Mouse (Mus musculus): Measurements from ENCODE around the gene Cpm. TPM values are rescaled to one million over a fixed set of nuclear protein-coding genes. Genes with fewer than 3 reads are reported as not detected.

Cpm gene
- polyA plus RNA-seq, 1 experiment, result 6.6 TPM

DNA sequence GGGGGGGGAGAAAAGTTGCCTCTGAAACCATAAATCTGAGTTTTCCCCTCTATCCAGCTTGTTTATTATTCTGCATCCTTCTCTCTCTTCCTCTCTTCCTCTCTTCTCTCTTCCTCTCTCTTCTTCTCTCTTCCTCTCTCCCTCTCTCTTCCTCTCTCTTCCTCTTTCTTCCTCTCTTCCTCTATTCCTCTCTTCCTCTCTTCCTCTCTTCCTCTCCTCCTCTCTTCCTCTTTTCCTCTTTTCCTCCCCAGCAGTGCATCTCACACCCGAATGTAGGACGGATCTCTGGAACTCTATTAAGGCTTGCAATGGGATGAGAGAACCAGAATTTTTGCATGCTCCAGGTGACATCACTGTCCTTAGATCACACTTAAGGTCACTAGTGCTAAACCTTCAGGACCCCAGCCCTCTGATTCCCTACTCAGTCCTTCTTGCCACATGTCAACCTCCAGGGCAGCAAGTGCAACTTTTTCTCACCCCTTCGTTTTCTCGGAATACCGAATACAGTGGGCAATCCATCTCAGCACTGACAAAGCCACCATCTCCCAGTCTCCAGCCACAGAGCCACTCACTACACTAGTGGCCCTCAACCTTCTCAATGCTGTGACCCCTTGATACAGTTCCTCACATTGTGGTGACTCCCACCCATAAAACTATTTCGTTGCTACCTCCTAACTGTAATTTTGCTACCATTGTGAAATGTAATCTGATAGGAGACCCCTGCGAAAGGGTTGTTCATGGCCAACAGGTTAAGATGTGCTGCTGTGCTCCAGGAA lies 2.3 kb upstream of the Cpm start:
- TF ChIP-seq CTCF (IDR thresholded peaks at IDR 0.05; ENCODE audit: extremely low read depth, insufficient read depth, low read length) (no peak), POLR2A (IDR thresholded peaks at IDR 0.05; ENCODE audit: extremely low read depth, insufficient read depth, low read length) (no peak)
- H3K4me1 ChIP-seq (ENCODE audit: control insufficient read depth, insufficient read depth, low read length), result no peaks in the 10 kb centered on the region
- H3K27ac ChIP-seq (ENCODE audit: insufficient read depth, low read length), result no peak overlapping the region
- no peak overlapping the region for H3K4me3 ChIP-seq (ENCODE audit: insufficient read depth, low read length)

DNA sequence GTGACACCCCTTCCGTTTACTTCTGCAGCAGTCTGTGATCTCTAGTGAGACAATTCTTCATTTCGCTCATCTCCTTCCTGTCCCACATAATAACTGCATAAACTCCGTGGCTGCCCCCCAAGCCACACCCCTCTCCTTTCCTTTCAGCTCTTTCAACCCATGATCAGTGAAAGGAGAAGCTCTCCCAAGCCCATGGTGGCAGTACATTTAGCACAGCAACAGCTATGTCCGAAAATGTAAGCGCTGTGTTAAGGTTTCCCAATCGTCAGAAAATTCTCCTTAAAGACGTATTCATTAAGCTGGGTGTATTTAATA lies 1.7 kb upstream of the Cpm start:
- Histone ChIP-seq H3K4me3 (ENCODE audit: insufficient read depth, low read length) (no peak overlapping the region), H3K27ac (ENCODE audit: insufficient read depth, low read length) (no peak overlapping the region), H3K4me1 (ENCODE audit: control insufficient read depth, insufficient read depth, low read length) (no peaks in the 10 kb centered on the region)
- TF ChIP-seq POLR2A (IDR thresholded peaks at IDR 0.05; ENCODE audit: extremely low read depth, insufficient read depth, low read length), result no peak
- no peak for TF ChIP-seq CTCF (IDR thresholded peaks at IDR 0.05; ENCODE audit: extremely low read depth, insufficient read depth, low read length)

DNA sequence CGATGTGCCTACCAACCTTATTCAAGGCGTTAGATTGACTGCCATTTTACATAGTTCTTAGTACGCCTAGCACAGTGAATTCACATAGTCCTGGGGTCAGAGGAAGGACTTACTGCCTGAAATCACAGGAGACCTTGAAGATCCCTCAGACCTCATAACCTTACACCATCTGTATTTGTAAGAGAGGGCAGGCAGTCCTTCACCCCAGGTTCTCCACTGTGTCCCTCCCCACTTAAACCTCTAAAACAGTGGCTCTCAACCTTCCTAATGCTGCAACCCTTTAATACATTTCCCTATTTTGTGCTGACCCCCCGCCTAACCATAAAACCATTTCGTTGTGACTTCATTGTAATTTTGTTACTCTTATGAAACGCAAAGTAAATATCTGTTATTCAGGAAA lies 1.4 kb upstream of the Cpm start:
- no peak for TF ChIP-seq POLR2A (IDR thresholded peaks at IDR 0.05; ENCODE audit: extremely low read depth, insufficient read depth, low read length)
- TF ChIP-seq CTCF (IDR thresholded peaks at IDR 0.05; ENCODE audit: extremely low read depth, insufficient read depth, low read length), result no peak
- H3K4me3 ChIP-seq (ENCODE audit: insufficient read depth, low read length), result no peak overlapping the region
- no peak overlapping the region for H3K27ac ChIP-seq (ENCODE audit: insufficient read depth, low read length)
- H3K4me1 ChIP-seq (ENCODE audit: control insufficient read depth, insufficient read depth, low read length), result no peaks in the 10 kb centered on the region

DNA sequence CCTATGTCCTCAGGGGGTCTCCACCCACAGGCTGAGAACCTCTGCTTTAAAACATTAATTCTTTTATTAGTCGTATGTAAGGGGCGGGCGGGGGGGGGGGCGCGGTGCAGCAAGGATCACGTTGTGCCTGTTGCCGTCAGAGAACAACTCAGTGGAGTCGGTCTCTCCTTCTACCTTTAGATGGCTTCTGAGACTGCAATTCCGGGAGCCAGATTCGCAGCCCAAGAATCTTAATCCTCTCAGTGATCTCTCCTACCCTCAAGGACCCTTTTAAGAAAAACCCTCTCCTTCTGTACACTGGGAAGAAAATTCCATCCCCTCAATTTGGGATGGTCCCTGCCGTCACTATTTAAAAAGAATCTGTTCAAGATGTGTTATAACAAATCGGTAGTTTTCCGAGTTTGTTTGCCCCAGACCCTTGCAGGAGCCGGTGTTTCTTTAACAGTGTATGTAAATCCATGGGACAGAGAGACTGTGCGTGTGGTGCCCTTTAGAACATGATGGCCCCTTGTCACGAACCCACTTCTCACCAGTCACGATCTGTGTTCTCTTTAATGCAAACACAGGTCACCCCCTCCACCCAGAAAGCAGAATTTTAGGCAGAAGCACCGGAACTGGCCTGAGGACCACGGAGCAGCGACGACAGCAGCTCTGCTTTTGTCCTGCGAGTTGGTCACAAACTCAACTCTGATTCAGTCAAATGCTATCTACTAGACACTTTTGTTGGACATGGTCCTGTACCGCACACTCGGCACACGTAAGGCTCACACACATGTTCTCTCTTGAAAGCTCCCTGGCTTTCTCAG lies 734 bp upstream of the Cpm start:
- Histone ChIP-seq H3K27ac (ENCODE audit: insufficient read depth, low read length) (no peak overlapping the region), H3K4me3 (ENCODE audit: insufficient read depth, low read length) (peak overlapping the region; percentile 30; the same call in 1 of the 2 replicates), H3K4me1 (ENCODE audit: control insufficient read depth, insufficient read depth, low read length) (no peaks in the 10 kb centered on the region)
- TF ChIP-seq POLR2A (IDR thresholded peaks at IDR 0.05; ENCODE audit: extremely low read depth, insufficient read depth, low read length) (no peak), CTCF (IDR thresholded peaks at IDR 0.05; ENCODE audit: extremely low read depth, insufficient read depth, low read length) (no peak)

DNA sequence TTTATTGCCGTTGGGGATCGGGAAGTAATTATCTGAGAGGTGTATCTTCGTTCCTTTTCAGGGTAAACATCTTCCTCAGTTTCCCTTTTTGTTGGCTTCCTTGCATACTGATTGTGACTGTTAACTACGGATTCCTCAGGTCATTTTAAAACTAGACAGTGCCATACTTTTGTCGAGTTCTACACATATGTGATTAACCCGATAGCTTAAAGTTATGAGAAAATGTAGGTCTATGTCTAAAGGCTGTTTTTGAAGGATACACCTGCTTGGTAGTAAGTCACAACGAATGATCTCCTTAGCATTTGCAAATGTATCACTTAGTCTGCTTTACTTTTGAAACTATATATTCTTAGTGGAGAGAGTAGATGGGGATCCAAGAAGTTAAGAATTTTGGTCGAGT lies 876 bp downstream of the Cpm start:
- no peak overlapping the region; the same call in 1 of the 2 replicates for H3K4me3 ChIP-seq (ENCODE audit: insufficient read depth, low read length)
- H3K4me1 ChIP-seq (ENCODE audit: control insufficient read depth, insufficient read depth, low read length), result no peaks in the 10 kb centered on the region
- TF ChIP-seq POLR2A (IDR thresholded peaks at IDR 0.05; ENCODE audit: extremely low read depth, insufficient read depth, low read length) (no peak), CTCF (IDR thresholded peaks at IDR 0.05; ENCODE audit: extremely low read depth, insufficient read depth, low read length) (no peak)
- no peak overlapping the region for H3K27ac ChIP-seq (ENCODE audit: insufficient read depth, low read length)

DNA sequence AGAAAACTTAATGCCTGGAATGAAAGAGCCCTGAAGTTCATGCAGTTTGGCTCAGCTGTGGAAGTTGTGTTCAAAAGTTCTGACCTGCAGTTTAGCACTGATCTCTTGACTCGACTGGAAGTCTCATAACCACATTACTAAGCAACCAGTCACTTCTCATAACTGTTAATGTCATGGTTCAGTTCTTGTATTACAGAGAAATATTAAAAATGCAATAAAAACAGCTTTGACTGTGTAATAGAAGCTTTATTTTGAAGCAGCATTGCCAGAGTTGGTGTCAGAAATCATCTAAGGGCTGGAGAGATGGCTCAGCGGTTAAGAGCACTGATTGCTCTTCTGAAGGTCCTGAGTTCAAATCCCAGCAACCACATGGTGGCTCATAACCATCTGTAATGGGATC lies 1.5 kb downstream of the Cpm start:
- H3K27ac ChIP-seq (ENCODE audit: insufficient read depth, low read length), result no peak overlapping the region
- no peak overlapping the region for H3K4me3 ChIP-seq (ENCODE audit: insufficient read depth, low read length)
- no peaks in the 10 kb centered on the region for H3K4me1 ChIP-seq (ENCODE audit: control insufficient read depth, insufficient read depth, low read length)
- TF ChIP-seq POLR2A (IDR thresholded peaks at IDR 0.05; ENCODE audit: extremely low read depth, insufficient read depth, low read length) (no peak), CTCF (IDR thresholded peaks at IDR 0.05; ENCODE audit: extremely low read depth, insufficient read depth, low read length) (no peak)

DNA sequence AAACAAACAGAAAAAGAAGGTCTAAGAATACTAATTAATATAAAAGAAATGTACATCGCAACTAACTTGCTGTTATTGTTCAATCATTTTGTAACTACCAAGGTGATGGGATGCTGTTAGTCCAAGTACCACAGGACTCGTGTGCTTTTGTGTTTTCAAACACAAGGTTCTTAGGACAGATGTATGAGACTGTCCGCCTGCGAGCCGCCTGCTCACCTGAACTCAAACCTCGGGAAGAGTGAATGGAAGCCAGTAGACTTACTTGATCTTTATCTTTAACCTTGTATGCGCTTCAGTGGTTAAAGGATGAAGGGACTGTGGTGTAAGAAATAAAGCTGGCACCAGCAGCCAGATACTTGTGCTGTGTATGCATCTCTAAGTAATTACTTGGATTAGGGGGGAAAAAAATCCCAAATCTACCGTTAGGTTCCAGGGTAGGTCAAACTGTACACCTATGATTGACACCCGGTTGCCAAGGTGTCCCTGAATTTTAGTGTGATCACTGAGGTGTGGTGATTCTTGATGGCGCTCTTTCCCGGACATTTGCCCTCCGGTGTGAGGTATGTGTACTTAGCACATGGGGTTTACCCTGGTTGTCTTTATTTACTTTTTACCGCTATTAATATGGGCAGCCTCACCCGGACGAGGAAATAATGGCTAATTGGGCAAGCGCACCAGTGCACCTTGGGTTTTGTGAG lies 2.4 kb downstream of the Cpm start:
- TF ChIP-seq POLR2A (IDR thresholded peaks at IDR 0.05; ENCODE audit: extremely low read depth, insufficient read depth, low read length), result no peak
- TF ChIP-seq CTCF (IDR thresholded peaks at IDR 0.05; ENCODE audit: extremely low read depth, insufficient read depth, low read length), result no peak
- Histone ChIP-seq H3K27ac (ENCODE audit: insufficient read depth, low read length) (no peak overlapping the region), H3K4me3 (ENCODE audit: insufficient read depth, low read length) (no peak overlapping the region), H3K4me1 (ENCODE audit: control insufficient read depth, insufficient read depth, low read length) (no peaks in the 10 kb centered on the region)

DNA sequence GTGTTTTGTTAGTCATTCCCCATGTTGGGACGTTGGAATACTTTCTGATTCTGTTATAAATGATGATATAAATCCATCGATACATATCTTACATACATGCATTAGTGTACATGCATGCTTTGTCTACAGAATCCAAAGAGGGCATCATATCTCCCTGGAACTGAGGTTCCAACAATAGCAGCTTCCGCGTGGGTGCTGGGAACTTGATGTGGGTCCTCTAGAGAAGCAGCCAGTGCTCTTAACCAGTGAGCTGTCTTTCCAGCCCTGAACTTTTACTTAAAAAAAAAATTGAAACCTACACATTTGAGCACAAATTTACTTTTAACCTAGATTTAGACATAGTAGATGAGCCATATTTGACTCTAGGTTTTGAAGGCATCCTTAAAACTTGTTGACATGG lies 3.1 kb downstream of the Cpm start:
- H3K4me3 ChIP-seq (ENCODE audit: insufficient read depth, low read length), result no peak overlapping the region
- no peaks in the 10 kb centered on the region for H3K4me1 ChIP-seq (ENCODE audit: control insufficient read depth, insufficient read depth, low read length)
- H3K27ac ChIP-seq (ENCODE audit: insufficient read depth, low read length), result no peak overlapping the region
- TF ChIP-seq CTCF (IDR thresholded peaks at IDR 0.05; ENCODE audit: extremely low read depth, insufficient read depth, low read length) (no peak), POLR2A (IDR thresholded peaks at IDR 0.05; ENCODE audit: extremely low read depth, insufficient read depth, low read length) (no peak)

DNA sequence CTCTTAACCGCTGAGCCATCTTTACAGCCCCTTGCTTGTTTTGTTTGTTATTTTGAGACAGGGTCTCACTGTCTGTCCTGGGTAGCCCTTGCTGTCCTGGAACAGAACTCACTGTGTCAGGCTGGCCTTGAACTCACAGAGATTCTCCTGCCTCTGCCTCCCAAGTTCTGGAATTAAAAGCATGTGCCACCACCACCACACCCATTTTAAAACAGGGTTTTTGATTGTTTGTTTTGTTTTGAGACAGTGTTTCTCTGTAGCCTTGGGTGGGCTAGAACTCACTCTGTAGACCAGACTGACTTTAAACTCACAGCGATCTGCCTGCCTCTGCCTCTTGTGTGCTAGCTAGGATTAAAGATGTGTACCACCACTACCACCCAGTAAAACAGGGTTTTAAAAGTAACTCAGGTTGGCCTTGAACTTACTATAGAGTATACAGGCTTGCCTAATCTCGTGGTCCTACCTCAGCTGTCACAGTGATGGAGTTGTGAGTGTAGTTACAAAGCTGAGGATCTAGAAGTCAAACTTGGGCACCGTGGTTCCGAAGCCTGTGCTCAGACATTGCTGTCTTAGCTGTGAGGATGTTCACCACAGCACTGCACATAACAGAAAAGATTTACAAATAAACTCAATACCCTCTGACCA lies 4.4 kb downstream of the Cpm start:
- no peak overlapping the region for H3K4me3 ChIP-seq (ENCODE audit: insufficient read depth, low read length)
- TF ChIP-seq POLR2A (IDR thresholded peaks at IDR 0.05; ENCODE audit: extremely low read depth, insufficient read depth, low read length) (no peak), CTCF (IDR thresholded peaks at IDR 0.05; ENCODE audit: extremely low read depth, insufficient read depth, low read length) (no peak)
- no peak overlapping the region for H3K27ac ChIP-seq (ENCODE audit: insufficient read depth, low read length)

More for the DNA sequence above, 4.4 kb downstream of the Cpm start:
- no peaks in the 10 kb centered on the region for H3K4me1 ChIP-seq (ENCODE audit: control insufficient read depth, insufficient read depth, low read length)
